Mouse (Mus musculus) thymus, postnatal 36 days (tissue): Measurements from ENCODE around the gene Lhfp.

Experiments
- DNase-seq, 2 experiments: peaks; one replicate each; pipeline ENCODE4 v3.0.0; 2022; ENCODE audit warnings: mixed read lengths in 2 of 2

Gene Lhfp

GRCm38 (mm10) chr3:53173310-53174063 is 132.2 kb downstream of the Lhfp start:
- DNase-seq: no peak

DNA sequence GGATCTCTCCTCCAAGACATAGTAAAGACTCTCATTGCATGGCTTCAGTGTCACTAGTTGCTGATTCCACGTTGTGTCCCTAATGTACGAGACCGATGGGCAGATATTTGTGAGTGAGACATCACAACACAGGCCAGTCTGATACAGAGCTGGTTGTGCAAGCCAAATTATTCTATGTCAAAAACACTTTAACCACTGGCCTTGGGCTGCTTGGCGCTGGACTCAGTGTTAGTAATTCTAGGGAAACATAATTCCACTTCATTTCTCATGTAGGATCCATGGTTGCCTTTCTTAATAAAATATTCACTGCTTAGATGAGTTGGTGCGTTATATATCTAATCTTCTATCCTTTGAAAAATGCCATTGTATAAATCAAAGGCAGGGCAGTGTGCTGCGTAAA is 138.6 kb downstream of the Lhfp start:
- DNase-seq: no peak

GRCm38 (mm10) chr3:53185439-53185838 is 144.1 kb downstream of the Lhfp start:
- DNase-seq: no peak

GRCm38 (mm10) chr3:53193441-53193840 is 152.1 kb downstream of the Lhfp start:
- DNase-seq: no peak

DNA sequence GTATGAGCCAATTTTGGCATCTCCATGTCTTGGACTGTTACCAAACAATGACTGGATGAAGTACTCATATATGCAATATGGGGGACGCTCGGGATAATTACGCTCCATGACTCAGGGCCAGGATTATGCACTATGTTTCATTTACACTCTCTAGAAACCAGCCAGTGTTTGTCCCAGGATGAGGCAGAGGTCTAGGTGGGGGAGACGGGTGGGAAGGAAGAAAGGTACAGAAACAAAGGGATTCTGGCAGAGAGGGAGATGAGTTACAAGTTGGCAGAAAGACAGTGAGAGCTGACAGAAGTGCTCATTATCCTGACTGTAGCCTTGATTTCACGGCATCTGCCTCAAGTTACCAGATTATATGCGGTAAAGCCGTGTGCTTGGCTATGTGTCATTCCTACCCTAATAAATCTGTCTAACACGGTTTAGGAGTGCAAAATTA is 154.4 kb downstream of the Lhfp start:
- DNase-seq: no peak

- no peak for DNase-seq
Observed at GRCm38 (mm10) chr3:53200175-53200574, 158.8 kb downstream of the Lhfp start.

DNA sequence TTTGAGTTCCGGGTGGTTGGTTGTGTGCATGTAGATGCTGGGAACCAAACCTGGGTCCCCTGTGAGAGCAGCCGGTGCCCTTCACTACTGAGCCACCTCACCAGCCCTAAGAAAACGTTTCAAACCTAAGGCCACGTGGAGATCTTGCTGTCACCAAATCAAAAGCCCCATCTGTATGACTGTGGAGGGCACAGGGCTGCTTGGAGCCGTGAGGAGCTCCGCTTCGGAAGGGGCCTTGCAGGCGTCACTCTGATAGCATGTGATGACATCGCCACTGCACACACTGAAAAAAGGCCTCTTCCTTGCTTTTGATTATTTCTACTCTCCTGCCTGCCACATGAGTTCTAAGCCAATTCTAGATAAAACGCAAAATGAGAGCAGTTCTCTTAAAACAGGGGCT is 159.5 kb downstream of the Lhfp start:
- no peak for DNase-seq

GRCm38 (mm10) chr3:53201670-53202069 is 160.3 kb downstream of the Lhfp start:
- DNase-seq: no peak

DNA sequence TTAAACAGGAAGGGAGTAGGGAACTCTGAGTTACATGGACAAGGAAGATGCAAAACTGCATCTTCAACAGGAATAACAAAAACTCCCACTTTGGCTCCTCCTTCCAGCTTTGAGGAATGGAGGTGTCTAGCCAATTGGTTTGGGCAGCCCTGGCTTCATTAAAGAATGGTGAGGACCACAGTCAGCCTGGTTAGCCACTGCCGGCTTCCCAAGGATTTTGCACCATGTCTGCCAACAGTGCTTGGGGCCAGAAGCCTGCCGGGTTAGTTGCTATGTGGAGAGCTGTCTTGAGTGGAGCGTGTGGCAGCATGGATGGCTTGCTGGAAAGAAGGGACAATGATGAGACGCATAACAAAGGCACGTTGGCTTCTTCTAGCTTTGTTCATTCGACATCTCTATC is 160.9 kb downstream of the Lhfp start:
- DNase-seq: no peak

DNA sequence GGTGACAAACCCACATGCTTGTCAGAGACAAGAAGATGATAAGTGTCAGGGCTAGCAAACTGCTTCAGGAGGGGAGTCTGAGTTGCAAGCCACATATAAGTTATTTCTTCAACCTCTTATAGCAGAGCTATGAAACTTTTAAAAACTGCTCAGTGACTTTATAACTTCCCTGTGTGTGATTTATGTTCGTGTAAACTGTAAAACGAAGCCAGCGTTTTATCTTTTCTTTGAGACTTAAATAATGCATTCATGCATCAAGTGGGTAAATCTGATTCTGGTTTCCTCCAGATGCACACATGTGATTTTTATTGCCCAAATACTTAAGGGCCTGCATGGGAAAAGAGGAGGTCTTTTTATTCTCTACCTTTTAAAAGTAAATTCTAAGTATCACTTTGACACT is 161.4 kb downstream of the Lhfp start:
- no peak for DNase-seq

DNA sequence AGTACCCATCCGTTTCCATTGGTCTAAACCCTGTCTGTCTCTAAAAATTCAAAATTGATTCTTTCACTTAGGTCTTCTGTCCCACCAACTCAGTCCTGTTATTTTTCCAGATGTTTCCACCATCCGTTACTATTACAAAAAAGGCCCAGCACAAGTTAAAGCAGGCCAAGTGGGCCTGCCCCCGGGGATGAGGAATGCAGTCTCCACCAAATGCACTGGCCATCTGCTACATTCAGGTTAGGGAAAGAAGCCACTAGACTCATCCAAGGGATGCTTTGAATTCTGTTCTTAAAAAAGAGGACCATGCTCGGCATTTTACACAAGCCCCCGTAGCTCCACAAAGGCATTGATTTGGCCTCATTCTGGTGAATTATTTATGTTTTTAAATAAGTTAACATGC is 162.3 kb downstream of the Lhfp start:
- no peak for DNase-seq

DNA sequence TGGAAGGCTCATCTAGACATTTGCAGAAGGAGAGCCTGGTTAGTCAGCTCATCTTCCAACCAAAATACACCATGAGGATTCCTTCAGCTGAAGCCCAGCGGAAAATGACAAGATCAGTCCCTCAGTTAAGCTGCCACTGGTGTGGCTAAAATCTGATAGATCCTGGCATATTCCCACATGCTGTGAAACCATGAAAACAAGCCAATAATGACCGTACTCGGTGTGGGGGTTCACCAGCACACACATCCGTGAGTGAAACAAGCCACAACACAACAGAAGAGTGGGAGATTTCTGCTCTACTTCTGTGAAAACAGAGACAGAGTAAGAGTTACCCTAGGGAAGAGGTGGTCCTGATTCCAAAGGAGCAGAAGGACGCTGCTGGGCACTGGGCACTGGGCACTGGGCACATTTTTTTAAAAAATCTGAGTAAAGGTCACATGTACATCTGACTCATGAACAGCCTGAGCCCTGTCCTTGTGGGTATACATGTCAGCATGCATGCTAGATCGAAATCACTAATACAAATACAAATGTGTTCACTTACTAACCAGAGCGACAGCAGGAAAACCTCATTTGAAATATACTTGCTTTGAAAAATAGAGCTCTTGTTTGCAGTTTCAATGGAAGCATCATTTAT is 163.1 kb downstream of the Lhfp start:
- DNase-seq: no peak

DNA sequence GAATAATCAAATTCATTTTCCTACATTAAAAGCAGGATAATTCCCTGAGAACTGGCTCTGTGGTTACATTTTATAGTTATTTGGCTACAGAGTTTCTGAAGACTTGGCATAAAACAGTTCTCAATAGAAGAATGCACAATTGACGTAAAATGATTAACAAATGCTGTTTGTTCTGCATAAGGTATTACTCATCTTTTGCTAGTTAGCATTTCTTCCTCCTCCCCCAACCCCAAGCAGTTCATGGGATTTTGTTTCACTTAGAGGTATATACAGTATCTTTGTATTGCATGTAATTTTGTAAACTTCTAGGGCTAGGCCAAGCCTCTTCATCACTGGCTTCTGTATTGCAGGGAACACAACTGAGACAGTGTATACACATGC is 163.6 kb downstream of the Lhfp start:
- DNase-seq: no peak

- DNase-seq: no peak
Observed at GRCm38 (mm10) chr3:53205706-53206105, 164.4 kb downstream of the Lhfp start.

DNA sequence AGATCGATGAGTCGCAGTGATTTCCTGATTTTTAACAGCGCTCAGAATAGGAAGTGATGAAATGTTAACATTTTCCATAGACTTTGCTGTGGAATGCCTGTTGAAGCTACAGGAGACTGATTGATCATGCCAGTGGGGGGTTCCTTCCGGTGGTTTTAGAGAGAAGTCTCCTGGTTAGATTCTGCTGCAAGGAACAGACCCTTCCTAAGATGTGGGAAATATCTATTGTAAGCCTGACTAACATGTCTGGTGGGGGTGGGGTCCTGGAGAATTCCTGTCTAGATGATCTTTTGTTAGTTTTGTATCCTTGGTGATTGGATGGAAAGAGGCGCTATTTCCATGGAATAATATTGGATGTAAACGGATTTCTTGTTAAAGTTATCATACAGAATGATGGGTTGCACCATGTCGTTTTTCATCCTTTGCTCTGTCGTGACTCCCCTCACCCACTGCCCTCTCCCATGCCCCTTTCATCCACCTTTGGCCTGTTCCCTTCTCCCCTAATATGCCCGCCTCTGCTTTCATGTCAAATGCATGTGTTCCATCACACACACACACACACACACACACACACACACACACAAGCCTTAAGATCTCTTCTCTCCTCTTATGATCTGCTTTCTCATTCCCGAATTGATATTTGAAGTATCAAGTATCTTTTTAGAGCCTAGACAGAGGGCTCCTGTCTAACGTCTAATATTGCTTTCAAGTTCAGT is 165.3 kb downstream of the Lhfp start:
- no peak for DNase-seq

DNA sequence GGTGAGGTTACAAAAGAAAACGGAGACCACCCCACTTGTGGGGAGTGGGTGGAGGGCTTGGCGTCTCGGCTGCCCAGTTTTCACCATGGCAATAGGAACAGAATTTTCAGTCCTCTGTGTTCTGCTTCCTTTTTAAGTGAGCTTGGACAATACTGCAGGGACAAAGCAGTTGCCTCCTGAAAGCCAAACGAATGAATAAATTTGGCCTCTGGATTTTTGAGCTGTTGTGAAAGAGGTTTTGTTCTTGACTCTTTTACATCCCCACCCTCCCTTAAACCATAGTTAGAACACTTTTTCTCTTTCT is 165.8 kb downstream of the Lhfp start:
- no peak for DNase-seq

DNA sequence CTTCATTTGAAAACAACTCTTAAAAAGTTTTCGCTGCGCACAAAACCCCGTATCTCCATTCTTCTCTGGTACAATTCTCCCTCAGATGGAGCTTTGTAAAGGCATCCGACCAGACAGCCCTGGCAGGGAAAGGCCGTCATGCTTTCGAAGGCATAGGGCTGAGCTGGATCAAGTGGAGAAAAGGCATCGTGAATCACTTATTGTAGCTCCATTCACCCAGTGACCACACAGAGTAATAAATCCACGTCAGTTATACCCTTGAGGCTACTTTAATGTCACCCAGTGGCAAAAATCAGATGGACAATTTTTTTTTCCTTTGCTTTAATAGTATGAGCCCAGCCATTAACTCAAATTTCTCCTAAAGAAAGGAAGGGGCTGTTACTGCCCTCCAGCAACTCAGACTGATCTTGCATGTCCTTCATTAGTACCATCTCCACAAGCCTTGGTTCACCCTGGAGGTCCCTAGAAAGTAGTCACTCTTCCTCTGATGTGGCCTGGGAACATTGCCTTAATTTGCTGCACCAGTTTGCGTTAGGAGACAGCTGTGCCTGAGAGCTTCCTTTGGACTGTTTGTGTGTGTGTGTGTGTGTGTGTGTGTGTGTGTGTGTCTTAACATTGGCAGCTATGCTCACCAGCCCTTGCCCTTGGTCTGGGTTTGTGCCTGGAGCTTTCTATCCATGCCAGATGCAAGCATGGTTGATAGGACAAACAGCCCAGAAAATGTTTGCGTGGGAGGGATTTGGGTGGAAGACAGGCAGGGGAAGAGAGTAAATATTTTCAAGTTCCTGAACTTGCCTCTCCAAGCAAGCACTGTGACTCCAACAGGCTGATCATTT is 169.6 kb downstream of the Lhfp start:
- DNase-seq: no peak

GRCm38 (mm10) chr3:53212599-53212998 is 171.3 kb downstream of the Lhfp start:
- DNase-seq: no peak

- DNase-seq: no peak
Observed at GRCm38 (mm10) chr3:53213346-53213745, 172.0 kb downstream of the Lhfp start.

DNA sequence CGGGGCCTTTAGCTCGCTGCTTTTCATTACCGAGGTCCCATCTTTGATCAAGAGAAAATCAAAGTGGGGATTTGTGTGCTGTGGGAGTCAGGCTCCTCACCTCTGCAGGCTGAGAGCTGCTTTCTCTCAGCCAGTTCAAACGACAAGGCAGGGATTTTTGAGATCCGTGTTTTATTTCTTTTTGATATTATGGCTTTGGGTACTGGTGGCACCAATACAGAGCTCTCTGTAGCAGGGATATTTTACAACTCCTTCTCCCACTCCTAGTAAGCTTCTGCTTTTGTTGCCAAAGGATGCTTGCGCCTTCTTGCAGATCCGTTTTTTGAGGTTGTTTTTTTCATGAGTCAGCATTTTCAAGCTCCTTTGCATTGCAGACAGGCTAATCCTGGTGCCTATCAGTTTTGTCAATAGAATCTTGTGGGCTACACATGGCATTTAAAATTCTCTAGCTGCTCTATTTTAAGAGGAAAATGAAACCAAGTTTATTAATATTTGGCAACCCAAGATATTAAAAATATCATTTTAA is 172.5 kb downstream of the Lhfp start:
- no peak for DNase-seq

DNA sequence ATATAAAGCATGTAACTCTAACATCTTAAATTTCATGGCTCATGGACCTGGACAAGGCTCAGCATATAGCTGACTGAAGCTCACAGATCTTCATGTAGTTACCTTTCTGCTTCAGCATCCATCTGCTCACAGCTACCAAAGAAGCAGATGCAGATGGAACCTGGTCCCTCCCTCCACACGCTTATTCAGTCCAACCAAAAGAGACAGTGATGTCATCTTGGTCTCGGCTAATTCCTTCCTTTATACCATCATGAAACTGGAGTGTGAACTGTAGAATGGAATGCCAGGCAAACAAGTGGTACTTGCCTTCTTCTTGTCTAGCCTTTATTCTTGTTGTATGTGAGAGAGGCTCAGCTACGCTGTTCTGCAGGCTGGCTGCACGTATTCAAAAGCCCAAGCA is 173.1 kb downstream of the Lhfp start:
- DNase-seq: no peak

DNA sequence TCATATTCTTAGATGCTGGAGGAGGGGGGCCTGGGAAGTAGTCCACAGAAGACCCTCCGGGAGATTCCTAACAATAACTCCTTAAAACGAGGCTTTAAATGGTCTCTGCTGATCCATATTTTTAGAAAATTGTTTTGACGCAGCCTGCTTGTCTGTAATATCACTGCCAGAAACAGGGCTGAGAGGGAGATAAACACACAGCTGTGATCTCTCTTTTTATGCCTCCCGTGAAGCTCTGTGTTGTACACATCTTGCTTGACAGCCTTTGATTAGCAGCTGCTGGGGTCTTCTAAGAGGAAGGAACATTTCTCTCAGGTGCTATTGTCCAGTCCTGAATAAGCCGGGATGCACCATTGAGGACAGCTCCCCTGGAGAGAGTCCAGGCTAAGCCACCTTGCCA is 176.4 kb downstream of the Lhfp start:
- no peak for DNase-seq
